ENCODE assay signal across 18 mouse cellular contexts in genomic region chr9:65424393-65424792, GRCm38 (mm10). TPM values are rescaled to one million over a fixed set of nuclear protein-coding genes. Genes with fewer than 3 reads are reported as not detected.
"Had no signal": no experiment of that assay in that cellular context is flagged by ENCODE, and none has a peak within 500 bp of the region (broad histone marks: within the 10 kb centered on the region; RNA-seq: fewer than 3 reads in every experiment).

No protein-coding gene starts in this region.

- H3K9ac ChIP-seq: limb, embryonic 12.5 days; liver, embryonic 13.5 days had no signal

- H3K4me1 ChIP-seq: liver, embryonic 13.5 days; midbrain, embryonic 10.5 days had no signal

- H3K36me3 ChIP-seq: limb, embryonic 12.5 days; liver, embryonic 13.5 days; midbrain, embryonic 10.5 days had no signal

- H3K4me2 ChIP-seq: limb, embryonic 12.5 days; liver, embryonic 13.5 days had no signal

- H3K27ac ChIP-seq: limb, embryonic 12.5 days; liver, embryonic 13.5 days; midbrain, embryonic 10.5 days had no signal

- DNase-seq: kidney, adult 9 months; kidney, postnatal 4 days; liver; liver, embryonic 13.5 days; lung, adult 18-20 months; midbrain, embryonic 14.5 days; right cerebral cortex, adult 18-20 months; right cerebral cortex, postnatal 25 days; thymus, adult 2 months; thymus, postnatal 25 days had no signal

- H3K9me3 ChIP-seq: limb, embryonic 12.5 days; liver, embryonic 13.5 days; midbrain, embryonic 10.5 days had no signal

- H3K4me3 ChIP-seq: limb, embryonic 12.5 days; liver, embryonic 13.5 days; midbrain, embryonic 10.5 days had no signal

- H3K27me3 ChIP-seq: limb, embryonic 12.5 days; liver, embryonic 13.5 days had no signal

RNA-seq across cellular contexts. Expression of gene Slc51b, which starts 1.6 kb away (rescaled TPM):
- total RNA-seq: left cerebral cortex, postnatal 36 days had no signal
- polyA plus RNA-seq: limb, embryonic 12.5 days; liver, embryonic 13.5 days; lung, embryonic 16.5 days; midbrain, embryonic 10.5 days; midbrain, embryonic 14.5 days; neural tube, embryonic 14.5 days; stomach, embryonic 14.5 days; testis, adult 2 months; urinary bladder, adult 2 months had no signal
